Mouse (Mus musculus) kidney, embryonic 15.5 days (tissue): ENCODE results near the gene Ftsj1. TPM values are rescaled to one million over a fixed set of nuclear protein-coding genes. Genes with fewer than 3 reads are reported as not detected.
A peak's percentile ranks its signal among the peaks of the same experiment; 100 is the strongest.

Experiments
- ATAC-seq: fragments of 200-750 bp; cut with Nextera tagmentation; replicated peaks from 2 replicates; pipeline ENCODE4 v1.8.0; 2017; ENCODE audit warnings: moderate TSS enrichment; ENCODE audit not compliant: low FRiP score
- H3K27ac ChIP-seq: fragments of 300-500 bp; sonication (generic); 2 replicates; pipeline ENCODE4 v1.5.1; 2015; ENCODE audit warnings: mild to moderate bottlenecking, inconsistent platforms
- H3K27me3 ChIP-seq: fragments of 300-500 bp; sonication (generic); 2 replicates; pipeline ENCODE4 v1.6.1; 2015; ENCODE audit warnings: inconsistent platforms
- H3K36me3 ChIP-seq: fragments of 300-500 bp; sonication (generic); 2 replicates; pipeline ENCODE4 v1.6.1; 2015; ENCODE audit warnings: inconsistent platforms
- H3K4me1 ChIP-seq: fragments of 300-500 bp; sonication (generic); 2 replicates; pipeline ENCODE4 v1.6.1; 2015; ENCODE audit warnings: inconsistent platforms
- H3K4me2 ChIP-seq: fragments of 300-500 bp; sonication (generic); 2 replicates; pipeline ENCODE4 v1.6.1; 2015; ENCODE audit warnings: moderate library complexity, mild to moderate bottlenecking, inconsistent platforms
- H3K4me3 ChIP-seq: fragments of 300-500 bp; sonication (generic); replicated peaks from 2 replicates; pipeline ENCODE4 v1.5.1; 2015; ENCODE audit warnings: mild to moderate bottlenecking, inconsistent platforms
- H3K9ac ChIP-seq: fragments of 300-500 bp; sonication (generic); 2 replicates; pipeline ENCODE4 v1.6.1; 2015; ENCODE audit warnings: mild to moderate bottlenecking, inconsistent platforms
- H3K9me3 ChIP-seq: fragments of 300-500 bp; sonication (generic); replicated peaks from 2 replicates; pipeline ENCODE4 v1.6.1; 2016; ENCODE audit warnings: inconsistent platforms
- WGBS: fragments of 180-500 bp; shearing (Covaris S2); methylation state at CpG from one replicate; pipeline ENCODE4 v1.1.7; 2015; ENCODE audit warnings: mixed read lengths; 5-methylcytosine and 5-hydroxymethylcytosine counted together
- polyA plus RNA-seq: library from polyadenylated mRNA; unstranded; fragments of >200 nt; fragmentation: Nextera tagmentation; extraction: Ambion mirVana; gene quantifications from 2 replicates; pipeline ENCODE4 v1.2.1, GENCODE M21; 2015

Ftsj1 gene
- polyA plus RNA-seq, 1 experiment from 2014 or later: 39.7 TPM

DNA sequence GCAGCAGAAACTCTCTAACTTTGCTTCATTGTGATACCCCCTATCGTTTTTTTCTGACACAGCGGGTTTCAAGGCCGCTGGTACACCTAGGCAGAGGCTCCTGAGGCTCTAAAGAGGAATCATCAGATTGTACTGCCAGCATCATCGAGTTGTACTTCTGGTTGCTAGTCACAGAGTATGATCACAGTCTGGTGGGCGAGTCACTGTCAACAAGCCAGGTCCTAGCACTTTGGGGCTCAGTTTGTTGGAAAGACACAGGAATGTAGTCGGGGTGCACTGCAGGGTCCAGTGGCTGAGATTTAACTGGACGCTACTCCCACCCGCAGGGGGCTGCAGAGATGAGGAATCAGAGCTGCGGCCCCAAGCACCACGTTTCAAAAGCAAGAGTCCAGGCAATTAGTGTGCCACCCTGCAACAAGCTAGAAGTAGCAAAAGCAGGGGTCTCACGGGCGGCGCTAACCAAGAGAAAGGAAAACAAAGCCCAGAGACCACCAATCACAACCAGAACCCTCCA, 60.0 kb downstream of the Ftsj1 start:
- Histone ChIP-seq H3K27me3 (no peaks in the 10 kb centered on the region), H3K9me3 (no peaks in the 10 kb centered on the region), H3K4me2 (peak overlapping the region; percentile 64), H3K4me3 (peak overlapping the region; percentile 59), H3K27ac (peak overlapping the region; percentile 75; the same call in 1 of the 2 replicates), H3K4me1 (peaks cover 3% of the 10 kb centered on the region; the same call in 1 of the 2 replicates), H3K9ac (peak overlapping the region; percentile 52), H3K36me3 (0 out of 2 replicates have a peak, but pooled peaks cover 5% of the 10 kb centered on the region)
- WGBS: 12% methylated on average over 13 of the region's 13 CpGs
- peak; percentile 67 for ATAC-seq

Other genes starting within 250 kb of the Ftsj1 start
- 0.35 TPM in 1 of 2 replicates, not detected in the other for gene Glod5, start 233.9 kb downstream of the Ftsj1 start, polyA plus RNA-seq
- gene Suv39h1, start 177.6 kb downstream of the Ftsj1 start, polyA plus RNA-seq: 69.0 and 69.5 TPM in 2 replicates
- gene Was, start 161.9 kb downstream of the Ftsj1 start, polyA plus RNA-seq: 0.23 and 0.49 TPM in 2 replicates
- gene Wdr13, start 119.5 kb downstream of the Ftsj1 start, polyA plus RNA-seq: 22.7 and 29.3 TPM in 2 replicates
- 490 and 492 TPM in 2 replicates for gene Rbm3, start 106.5 kb downstream of the Ftsj1 start, polyA plus RNA-seq
- 12.1 and 12.2 TPM in 2 replicates for gene Tbc1d25, start 76.2 kb downstream of the Ftsj1 start, polyA plus RNA-seq
- 34.1 and 36.9 TPM in 2 replicates for gene Ebp, start 58.9 kb downstream of the Ftsj1 start, polyA plus RNA-seq
- 6.8 and 8.1 TPM in 2 replicates for gene Porcn, start 45.9 kb downstream of the Ftsj1 start, polyA plus RNA-seq
- 1.4 and 3.4 TPM in 2 replicates for gene Slc38a5, start 18.7 kb upstream of the Ftsj1 start, polyA plus RNA-seq
- not detected in 2 replicates for gene Ssxb10, start 75.0 kb upstream of the Ftsj1 start, polyA plus RNA-seq
- gene Ssxb9, start 114.6 kb upstream of the Ftsj1 start, polyA plus RNA-seq: not detected in 2 replicates
- not detected in 2 replicates for gene Ssxb1, start 160.9 kb upstream of the Ftsj1 start, polyA plus RNA-seq
- not detected in 2 replicates for gene Ssxb2, start 209.3 kb upstream of the Ftsj1 start, polyA plus RNA-seq